Comparison of ENCODE assay signal across 14 mouse cellular contexts in genomic region chr8:84780225-84780555, GRCm38 (mm10). TPM values are rescaled to one million over a fixed set of nuclear protein-coding genes. Genes with fewer than 3 reads are reported as not detected.
DNase-seq lines count a peak whose midpoint lies in the region; ATAC-seq and TF ChIP-seq lines count a peak whose summit lies in the region.
"Had no signal": no experiment of that assay in that cellular context is flagged by ENCODE, and none has a peak within 500 bp of the region (broad histone marks: within the 10 kb centered on the region; RNA-seq: fewer than 3 reads in every experiment).

No protein-coding gene starts in this region.

- 14% methylated on average over 13 of the region's 13 CpGs for WGBS in cerebellum, adult 2 months
- WGBS in forebrain, postnatal 0 days = 9% methylated on average over 13 of the region's 13 CpGs
- 9% methylated on average over 13 of the region's 13 CpGs for WGBS in neural tube, embryonic 15.5 days

- peak overlapping the region; percentile 79 for H3K27ac ChIP-seq in cerebellum, adult 2 months (ENCODE audit: insufficient read depth, low read length)
- peak overlapping the region; percentile 97 for H3K27ac ChIP-seq in layer of hippocampus, adult 2 months
- peak overlapping the region; percentile 95 for H3K27ac ChIP-seq in forebrain, postnatal 0 days (ENCODE audit: low read depth, low read length)
- H3K27ac ChIP-seq in neural tube, embryonic 15.5 days (replicated peaks) = peak overlapping the region; percentile 81

- no peaks in the 10 kb centered on the region for H3K36me3 ChIP-seq in forebrain, postnatal 0 days (ENCODE audit: insufficient read depth)
- H3K36me3 ChIP-seq in neural tube, embryonic 15.5 days = no peaks in the 10 kb centered on the region

- H3K27me3 ChIP-seq in cerebellum, adult 2 months (ENCODE audit: control insufficient read depth, insufficient read depth, low read length) = no peaks in the 10 kb centered on the region
- no peaks in the 10 kb centered on the region; the same call in none of the 2 replicates for H3K27me3 ChIP-seq in forebrain, postnatal 0 days (ENCODE audit: insufficient read depth, low read length)
- peaks cover 83% of the 10 kb centered on the region for H3K27me3 ChIP-seq in neural tube, embryonic 15.5 days (replicated peaks)

- peak in 1 of 2 experiments; percentile 51 for DNase-seq in cerebellum, adult 2 months
- DNase-seq in cerebellum, adult 9-11 months = no peak
- no peak for DNase-seq in layer of hippocampus, adult 2 months (ENCODE audit: low spot score in 2 of 2)
- no peak for DNase-seq in layer of hippocampus, postnatal 36 days
- peak; percentile 54 for DNase-seq in forebrain, postnatal 0 days
- no peak for DNase-seq in retina, embryonic 14.5 days (ENCODE audit: low spot score)
- no peak for DNase-seq in gastrocnemius, postnatal 4 days (ENCODE audit: low spot score in 2 of 2)
- DNase-seq: adrenal gland, adult 8-10 months; heart, postnatal 14 days; kidney, postnatal 14 days; left cerebral cortex, postnatal 4 days; lung, postnatal 14 days; thymus, postnatal 14 days had no signal

- peak overlapping the region; percentile 7 for H3K4me3 ChIP-seq in cerebellum, adult 2 months (replicated peaks; ENCODE audit: insufficient read depth, low read depth, low read length)
- H3K4me3 ChIP-seq in layer of hippocampus, adult 2 months = peak overlapping the region; percentile 41
- no peak overlapping the region for H3K4me3 ChIP-seq in forebrain, postnatal 0 days (ENCODE audit: low read depth, low read length)
- no peak overlapping the region for H3K4me3 ChIP-seq in neural tube, embryonic 15.5 days (replicated peaks)

- H3K4me1 ChIP-seq in cerebellum, adult 2 months (ENCODE audit: control insufficient read depth, insufficient read depth, low read length) = peaks cover 58% of the 10 kb centered on the region
- peaks cover 44% of the 10 kb centered on the region for H3K4me1 ChIP-seq in forebrain, postnatal 0 days (ENCODE audit: insufficient read depth)
- peaks cover 68% of the 10 kb centered on the region for H3K4me1 ChIP-seq in neural tube, embryonic 15.5 days

- no peak for TF ChIP-seq CTCF in cerebellum, adult 2 months (IDR thresholded peaks at IDR 0.05; ENCODE audit: borderline replicate concordance, insufficient read depth, low read depth, low read length)
- TF ChIP-seq CTCF in layer of hippocampus, adult 2 months (conservative IDR thresholded peaks at IDR 0.05) = no peak
- no peak for TF ChIP-seq CTCF in forebrain, postnatal 0 days (IDR thresholded peaks at IDR 0.05; ENCODE audit: low read depth)

- H3K4me2 ChIP-seq in forebrain, postnatal 0 days (ENCODE audit: low read depth) = peak overlapping the region; percentile 49
- peak overlapping the region; percentile 26 for H3K4me2 ChIP-seq in neural tube, embryonic 15.5 days

- peak overlapping the region; percentile 61 for H3K9ac ChIP-seq in forebrain, postnatal 0 days
- H3K9ac ChIP-seq in neural tube, embryonic 15.5 days (replicated peaks) = no peak overlapping the region

- ATAC-seq in forebrain, postnatal 0 days = no peak
- ATAC-seq in neural tube, embryonic 15.5 days (ENCODE audit: low FRiP score) = no peak

- TF ChIP-seq POLR2A in cerebellum, adult 2 months (IDR thresholded peaks at IDR 0.05; ENCODE audit: borderline replicate concordance, insufficient read depth, low read length) = no peak

- no peaks in the 10 kb centered on the region for H3K9me3 ChIP-seq in forebrain, postnatal 0 days (ENCODE audit: low read length)
- no peaks in the 10 kb centered on the region for H3K9me3 ChIP-seq in neural tube, embryonic 15.5 days (replicated peaks)

RNA-seq across cellular contexts. Expression of gene Nfix, which starts 20.0 kb away (rescaled TPM):
- polyA plus RNA-seq in cerebellum, adult 2 months (2012; rRNA removed) = 98.5 and 105 TPM in 2 replicates
- 100 to 1,000 TPM; 408 to 482 TPM for total RNA-seq in layer of hippocampus, adult 2 months (2021)
- 100 to 1,000 TPM; 387 to 434 TPM for total RNA-seq in layer of hippocampus, postnatal 36 days (2021)
- 111 and 116 TPM in 2 replicates for total RNA-seq in forebrain, postnatal 0 days (2014; rRNA removed)
- polyA plus RNA-seq in forebrain, postnatal 0 days (2015; fragmentation: Nextera tagmentation; extraction: Ambion mirVana) = 347 and 376 TPM in 2 replicates
- polyA plus RNA-seq in neural tube, embryonic 15.5 days (2015; fragmentation: Nextera tagmentation; extraction: Ambion mirVana) = 60.3 and 70.5 TPM in 2 replicates
- total RNA-seq in gastrocnemius, postnatal 4 days (2021) = 100 to 1,000 TPM; 517 to 591 TPM

RNA-seq across cellular contexts. Expression of gene Dand5, which starts 42.4 kb away (rescaled TPM):
- 16.1 and 16.2 TPM in 2 replicates for polyA plus RNA-seq in cerebellum, adult 2 months (2012; rRNA removed)
- 10 to 100 TPM; 11.9 TPM for total RNA-seq in layer of hippocampus, adult 2 months (2021)
- 10 to 100 TPM in 1 of 2 experiments, 1 to 10 TPM in 1; 9.4 to 10.5 TPM for total RNA-seq in layer of hippocampus, postnatal 36 days (2021)
- 4.7 and 6.9 TPM in 2 replicates for total RNA-seq in forebrain, postnatal 0 days (2014; rRNA removed)
- 8.2 and 10.0 TPM in 2 replicates for polyA plus RNA-seq in forebrain, postnatal 0 days (2015; fragmentation: Nextera tagmentation; extraction: Ambion mirVana)
- 15.7 and 17.2 TPM in 2 replicates for polyA plus RNA-seq in neural tube, embryonic 15.5 days (2015; fragmentation: Nextera tagmentation; extraction: Ambion mirVana)
- total RNA-seq in gastrocnemius, postnatal 4 days (2021) = 1 to 10 TPM; 6.3 to 6.8 TPM

RNA-seq across cellular contexts. Expression of gene Gadd45gip1, which starts 51.1 kb away (rescaled TPM):
- 45.3 and 45.5 TPM in 2 replicates for polyA plus RNA-seq in cerebellum, adult 2 months (2012; rRNA removed)
- 10 to 100 TPM; 23.3 to 26.1 TPM for total RNA-seq in layer of hippocampus, adult 2 months (2021)
- total RNA-seq in layer of hippocampus, postnatal 36 days (2021) = 10 to 100 TPM; 23.2 to 25.7 TPM
- 24.7 and 28.7 TPM in 2 replicates for total RNA-seq in forebrain, postnatal 0 days (2014; rRNA removed)
- 36.7 and 40.8 TPM in 2 replicates for polyA plus RNA-seq in forebrain, postnatal 0 days (2015; fragmentation: Nextera tagmentation; extraction: Ambion mirVana)
- polyA plus RNA-seq in neural tube, embryonic 15.5 days (2015; fragmentation: Nextera tagmentation; extraction: Ambion mirVana) = 44.3 and 45.1 TPM in 2 replicates
- 10 to 100 TPM; 33.3 to 36.0 TPM for total RNA-seq in gastrocnemius, postnatal 4 days (2021)

RNA-seq across cellular contexts. Expression of gene G430095P16Rik, which starts 57.4 kb away (rescaled TPM):
- polyA plus RNA-seq in cerebellum, adult 2 months (2012; rRNA removed) = 0.27 and 0.33 TPM in 2 replicates
- total RNA-seq in layer of hippocampus, adult 2 months (2021) = under 1 TPM in 1 of 2 experiments, not detected in 1; 0.54 TPM
- total RNA-seq in layer of hippocampus, postnatal 36 days (2021) = not detected
- total RNA-seq in forebrain, postnatal 0 days (2014; rRNA removed) = not detected in 2 replicates
- polyA plus RNA-seq in forebrain, postnatal 0 days (2015; fragmentation: Nextera tagmentation; extraction: Ambion mirVana) = 0.56 and 1.0 TPM in 2 replicates
- 1.4 and 1.8 TPM in 2 replicates for polyA plus RNA-seq in neural tube, embryonic 15.5 days (2015; fragmentation: Nextera tagmentation; extraction: Ambion mirVana)
- 10 to 100 TPM in 1 of 2 experiments, 1 to 10 TPM in 1; 7.8 to 10.2 TPM for total RNA-seq in gastrocnemius, postnatal 4 days (2021)
- total RNA-seq: left cerebral cortex, postnatal 4 days had no signal

Comparison
In these comparisons a context has a peak if more than half of its experiments do, and no peak if none do; other contexts are left out.
1. H3K4me3 ChIP-seq: peak in cerebellum, adult 2 months (single experiment) and layer of hippocampus, adult 2 months (single experiment); none in forebrain, postnatal 0 days (single experiment) and neural tube, embryonic 15.5 days (single experiment).
2. Peak in every context shown above with its lines, with median percentiles within 50 percentile points of each other: H3K27ac ChIP-seq.